Mouse (Mus musculus) thymus, postnatal 0 days (tissue): ENCODE results near the gene Ginm1. TPM values are rescaled to one million over a fixed set of nuclear protein-coding genes. Genes with fewer than 3 reads are reported as not detected.

Experiments used
- microRNA-seq: library from miRNA; unstranded; fragments of <30 nt; microRNA quantifications from one replicate; pipeline ENCODE4, GENCODE M21; 2016; ENCODE audit warnings: borderline number of aligned reads
- polyA plus RNA-seq: library from polyadenylated mRNA; unstranded; fragments of >200 nt; fragmentation: Nextera tagmentation; extraction: Ambion mirVana; gene quantifications from 2 replicates; pipeline ENCODE4 v1.2.1, GENCODE M21; 2015

The Ginm1 gene
- polyA plus RNA-seq, 1 experiment from 2014 or later: 67.5 TPM

Small RNA genes within 50 kb of the gene (microRNA-seq; reads per million reads assigned to microRNA genes)
- 9.2 reads per million, percentile 16 among the genes with 10 or more reads in this experiment for gene Mir5104

Other genes starting within 250 kb of the Ginm1 start
- 1.2 and 1.3 TPM in 2 replicates for gene Lrp11, start 203.0 kb downstream of the Ginm1 start, polyA plus RNA-seq
- gene Nup43, start 125.3 kb downstream of the Ginm1 start, polyA plus RNA-seq: 41.7 and 42.0 TPM in 2 replicates
- gene Pcmt1, start 111.7 kb downstream of the Ginm1 start, polyA plus RNA-seq: 132 and 140 TPM in 2 replicates
- 4.2 and 5.2 TPM in 2 replicates for gene Lats1, start 111.6 kb downstream of the Ginm1 start, polyA plus RNA-seq
- gene Katna1, start 66.8 kb downstream of the Ginm1 start, polyA plus RNA-seq: 67.4 and 74.0 TPM in 2 replicates
- gene Ppil4, start 67 bp upstream of the Ginm1 start, polyA plus RNA-seq: 49.8 and 52.5 TPM in 2 replicates
- 2.4 and 2.5 TPM in 2 replicates for gene Zc3h12d, start 39.6 kb upstream of the Ginm1 start, polyA plus RNA-seq
- 18.7 and 23.5 TPM in 2 replicates for gene Tab2, start 163.4 kb upstream of the Ginm1 start, polyA plus RNA-seq